Mouse (Mus musculus) erythroid progenitor cell, adult 5-6 weeks (primary cell): ENCODE results near the gene Atad5. TPM values are rescaled to one million over a fixed set of nuclear protein-coding genes. Genes with fewer than 3 reads are reported as not detected.

ENCODE experiments used
- ATAC-seq: replicated peaks from 2 replicates; pipeline ENCODE4 v1.8.0; 2016; ENCODE audit warnings: moderate number of reproducible peaks, mild to moderate bottlenecking, moderate TSS enrichment, inconsistent platforms; ENCODE audit not compliant: poor library complexity, low FRiP score, severe bottlenecking
- total RNA-seq, 2 experiments: library from RNA; stranded (forward) in 1 of 2; stranded (reverse) in 1 of 2; fragments of 150-400 nt in 1 of 2; fragments of 186-747, 209-891 nt in 1 of 2; gene quantifications; 2 replicates each; pipeline versions ENCODE4 v1.2.3 to v1.2.4; 2015 to 2017; ENCODE audit warnings: low replicate concordance in 2 of 2

Gene Atad5
- total RNA-seq, 2 experiments from 2014 or later: 80.3 to 95.2 TPM

- ATAC-seq: no peak
These were observed 81.2 kb downstream of the Atad5 start for GRCm38 (mm10) chr11:80170351-80170750.

- no peak for ATAC-seq
These were observed 82.7 kb downstream of the Atad5 start for GRCm38 (mm10) chr11:80171884-80172283.

- ATAC-seq: no peak
These were observed 84.9 kb downstream of the Atad5 start for GRCm38 (mm10) chr11:80173963-80174670.

- no peak for ATAC-seq
These were observed 88.0 kb downstream of the Atad5 start for GRCm38 (mm10) chr11:80176911-80177895.

- ATAC-seq: no peak
These were observed 89.1 kb downstream of the Atad5 start for GRCm38 (mm10) chr11:80178316-80178715.

GRCm38 (mm10) chr11:80181021-80181749, 92.0 kb downstream of the Atad5 start:
- ATAC-seq: no peak

- ATAC-seq: peak; percentile 45; the same call in 1 of the 2 replicates
These were observed 94.0 kb downstream of the Atad5 start for GRCm38 (mm10) chr11:80183054-80183704.

GRCm38 (mm10) chr11:80183705-80184255, 94.6 kb downstream of the Atad5 start, which contains the start of gene Rnf135:
Rnf135 (plus strand) TSS chr11:80183851.
- peak; percentile 99 for ATAC-seq

GRCm38 (mm10) chr11:80184531-80185071, 95.4 kb downstream of the Atad5 start:
- no peak for ATAC-seq

Other genes with a start within 250 kb of the Atad5 start
- gene Utp6, start 127.0 kb upstream of the Atad5 start, total RNA-seq (2015; ENCODE audit: low replicate concordance): 8.3 and 20.5 TPM in 2 replicates
- 12.3 and 12.8 TPM in 2 replicates for gene Utp6, start 127.0 kb upstream of the Atad5 start, total RNA-seq (2017; ENCODE audit: low replicate concordance)
- 146 and 189 TPM in 2 replicates for gene Suz12, start 96.3 kb upstream of the Atad5 start, total RNA-seq (2015; ENCODE audit: low replicate concordance)
- gene Suz12, start 96.3 kb upstream of the Atad5 start, total RNA-seq (2017; ENCODE audit: low replicate concordance): 117 and 168 TPM in 2 replicates
- gene Crlf3, start 8.4 kb upstream of the Atad5 start, total RNA-seq (2015; ENCODE audit: low replicate concordance): 67.0 and 103 TPM in 2 replicates
- 92.1 and 92.8 TPM in 2 replicates for gene Crlf3, start 8.4 kb upstream of the Atad5 start, total RNA-seq (2017; ENCODE audit: low replicate concordance)
- 2.9 and 3.4 TPM in 2 replicates for gene Tefm, start 52.8 kb downstream of the Atad5 start, total RNA-seq (2015; ENCODE audit: low replicate concordance)
- gene Tefm, start 52.8 kb downstream of the Atad5 start, total RNA-seq (2017; ENCODE audit: low replicate concordance): 3.7 and 5.8 TPM in 2 replicates
- 2.5 TPM in 1 of 2 replicates, not detected in the other for gene Adap2, start 64.7 kb downstream of the Atad5 start, total RNA-seq (2015; ENCODE audit: low replicate concordance)
- gene Adap2, start 64.7 kb downstream of the Atad5 start, total RNA-seq (2017; ENCODE audit: low replicate concordance): 1.5 and 1.8 TPM in 2 replicates
- gene Rnf135, start 94.5 kb downstream of the Atad5 start, total RNA-seq (2015; ENCODE audit: low replicate concordance): 1.7 and 3.6 TPM in 2 replicates
- 1.5 TPM in 1 of 2 replicates, not detected in the other for gene Rnf135, start 94.5 kb downstream of the Atad5 start, total RNA-seq (2017; ENCODE audit: low replicate concordance)
- 10.1 and 14.4 TPM in 2 replicates for gene Rhot1, start 119.6 kb downstream of the Atad5 start, total RNA-seq (2015; ENCODE audit: low replicate concordance)
- 3.4 and 10.5 TPM in 2 replicates for gene Rhot1, start 119.6 kb downstream of the Atad5 start, total RNA-seq (2017; ENCODE audit: low replicate concordance)
- gene Rhbdl3, start 211.5 kb downstream of the Atad5 start, total RNA-seq (2015; ENCODE audit: low replicate concordance): not detected in 2 replicates
- gene Rhbdl3, start 211.5 kb downstream of the Atad5 start, total RNA-seq (2017; ENCODE audit: low replicate concordance): not detected in 2 replicates